Mouse (Mus musculus): ENCODE measurements around the gene Uggt2. TPM values are rescaled to one million over a fixed set of nuclear protein-coding genes. Genes with fewer than 3 reads are reported as not detected.

Gene Uggt2
- polyA plus RNA-seq, 1 experiment: 2.6 TPM

- H3ac ChIP-seq (ENCODE audit: control insufficient read depth, insufficient read length, low read depth): no peak overlapping the region
- no peaks in the 10 kb centered on the region for H3K79me3 ChIP-seq (ENCODE audit: low read depth)
- no peaks in the 10 kb centered on the region for H3K27me3 ChIP-seq (ENCODE audit: control insufficient read depth, insufficient read depth, insufficient read length)
- no peak overlapping the region for H3K4me3 ChIP-seq (ENCODE audit: insufficient read depth, poor library complexity, severe bottlenecking)
- no peaks in the 10 kb centered on the region for H3K79me2 ChIP-seq (ENCODE audit: control insufficient read depth, insufficient read depth)
- H3K36me3 ChIP-seq (ENCODE audit: control insufficient read depth, insufficient read depth): peaks cover 15% of the 10 kb centered on the region
- no peak for TF ChIP-seq USF1 (IDR thresholded peaks at IDR 0.05; ENCODE audit: low read depth)
- no peak for TF ChIP-seq MYOD1 (IDR thresholded peaks at IDR 0.05; ENCODE audit: control insufficient read depth, insufficient read length, low read depth)
- no peak for TF ChIP-seq CEBPB (IDR thresholded peaks at IDR 0.05; ENCODE audit: low read depth)
- TF ChIP-seq MYOG (IDR thresholded peaks at IDR 0.05; ENCODE audit: control insufficient read depth, extremely low read depth, insufficient read length): no peak
- TF ChIP-seq MAX (IDR thresholded peaks at IDR 0.05): no peak
- TF ChIP-seq CTCF (IDR thresholded peaks at IDR 0.05; ENCODE audit: control insufficient read depth, insufficient read depth, insufficient read length): no peak
These were observed 91.1 kb downstream of the Uggt2 start for GRCm38 (mm10) chr14:119008031-119008590.

- Histone ChIP-seq H3K27me3 (ENCODE audit: control insufficient read depth, insufficient read depth, insufficient read length) (no peaks in the 10 kb centered on the region), H3K4me3 (ENCODE audit: insufficient read depth, poor library complexity, severe bottlenecking) (no peak overlapping the region), H3ac (ENCODE audit: control insufficient read depth, insufficient read length, low read depth) (no peak overlapping the region), H3K79me3 (ENCODE audit: low read depth) (no peaks in the 10 kb centered on the region), H3K79me2 (ENCODE audit: control insufficient read depth, insufficient read depth) (no peaks in the 10 kb centered on the region), H3K36me3 (ENCODE audit: control insufficient read depth, insufficient read depth) (peaks cover 15% of the 10 kb centered on the region)
- no peak for TF ChIP-seq CTCF (IDR thresholded peaks at IDR 0.05; ENCODE audit: control insufficient read depth, insufficient read depth, insufficient read length)
- no peak for TF ChIP-seq MYOG (IDR thresholded peaks at IDR 0.05; ENCODE audit: control insufficient read depth, extremely low read depth, insufficient read length)
- TF ChIP-seq MYOD1 (IDR thresholded peaks at IDR 0.05; ENCODE audit: control insufficient read depth, insufficient read length, low read depth): no peak
- no peak for TF ChIP-seq FOSL1 (IDR thresholded peaks at IDR 0.05; ENCODE audit: insufficient read depth, low read length, poor library complexity, severe bottlenecking)
- TF ChIP-seq CEBPB (IDR thresholded peaks at IDR 0.05; ENCODE audit: low read depth): no peak
- no peak for TF ChIP-seq USF1 (IDR thresholded peaks at IDR 0.05; ENCODE audit: low read depth)
- no peak for TF ChIP-seq MAX (IDR thresholded peaks at IDR 0.05)
These were observed 91.9 kb downstream of the Uggt2 start for GRCm38 (mm10) chr14:119007103-119007951.

GRCm38 (mm10) chr14:119006441-119007102, 92.7 kb downstream of the Uggt2 start:
- no peaks in the 10 kb centered on the region for H3K27me3 ChIP-seq (ENCODE audit: control insufficient read depth, insufficient read depth, insufficient read length)
- H3K36me3 ChIP-seq (ENCODE audit: control insufficient read depth, insufficient read depth): peaks cover 15% of the 10 kb centered on the region
- TF ChIP-seq MYOG (IDR thresholded peaks at IDR 0.05; ENCODE audit: control insufficient read depth, extremely low read depth, insufficient read length) (no peak), USF1 (IDR thresholded peaks at IDR 0.05; ENCODE audit: low read depth) (no peak), MAX (IDR thresholded peaks at IDR 0.05) (no peak), CTCF (IDR thresholded peaks at IDR 0.05; ENCODE audit: control insufficient read depth, insufficient read depth, insufficient read length) (no peak), FOSL1 (IDR thresholded peaks at IDR 0.05; ENCODE audit: insufficient read depth, low read length, poor library complexity, severe bottlenecking) (no peak), CEBPB (IDR thresholded peaks at IDR 0.05; ENCODE audit: low read depth) (no peak), MYOD1 (IDR thresholded peaks at IDR 0.05; ENCODE audit: control insufficient read depth, insufficient read length, low read depth) (no peak)
- H3ac ChIP-seq (ENCODE audit: control insufficient read depth, insufficient read length, low read depth): no peak overlapping the region
- H3K79me2 ChIP-seq (ENCODE audit: control insufficient read depth, insufficient read depth): no peaks in the 10 kb centered on the region
- H3K4me3 ChIP-seq (ENCODE audit: insufficient read depth, poor library complexity, severe bottlenecking): no peak overlapping the region
- H3K79me3 ChIP-seq (ENCODE audit: low read depth): no peaks in the 10 kb centered on the region

GRCm38 (mm10) chr14:119005834-119006233, 93.4 kb downstream of the Uggt2 start:
- H3K27me3 ChIP-seq (ENCODE audit: control insufficient read depth, insufficient read depth, insufficient read length): no peaks in the 10 kb centered on the region
- no peak overlapping the region for H3ac ChIP-seq (ENCODE audit: control insufficient read depth, insufficient read length, low read depth)
- H3K79me2 ChIP-seq (ENCODE audit: control insufficient read depth, insufficient read depth): no peaks in the 10 kb centered on the region
- no peaks in the 10 kb centered on the region for H3K79me3 ChIP-seq (ENCODE audit: low read depth)
- H3K4me3 ChIP-seq (ENCODE audit: insufficient read depth, poor library complexity, severe bottlenecking): no peak overlapping the region
- peaks cover 15% of the 10 kb centered on the region for H3K36me3 ChIP-seq (ENCODE audit: control insufficient read depth, insufficient read depth)
- no peak for TF ChIP-seq CEBPB (IDR thresholded peaks at IDR 0.05; ENCODE audit: low read depth)

GRCm38 (mm10) chr14:119003320-119003719, 95.9 kb downstream of the Uggt2 start:
- no peak overlapping the region for H3ac ChIP-seq (ENCODE audit: control insufficient read depth, insufficient read length, low read depth)
- no peak overlapping the region for H3K4me3 ChIP-seq (ENCODE audit: insufficient read depth, poor library complexity, severe bottlenecking)
- H3K79me2 ChIP-seq (ENCODE audit: control insufficient read depth, insufficient read depth): no peaks in the 10 kb centered on the region
- no peaks in the 10 kb centered on the region for H3K27me3 ChIP-seq (ENCODE audit: control insufficient read depth, insufficient read depth, insufficient read length)
- H3K79me3 ChIP-seq (ENCODE audit: low read depth): no peaks in the 10 kb centered on the region
- peaks cover 8% of the 10 kb centered on the region for H3K36me3 ChIP-seq (ENCODE audit: control insufficient read depth, insufficient read depth)
- TF ChIP-seq FOSL1 (IDR thresholded peaks at IDR 0.05; ENCODE audit: insufficient read depth, low read length, poor library complexity, severe bottlenecking): no peak
- no peak for TF ChIP-seq MAX (IDR thresholded peaks at IDR 0.05)
- TF ChIP-seq USF1 (IDR thresholded peaks at IDR 0.05; ENCODE audit: low read depth): no peak
- no peak for TF ChIP-seq MYOG (IDR thresholded peaks at IDR 0.05; ENCODE audit: control insufficient read depth, extremely low read depth, insufficient read length)
- TF ChIP-seq MYOD1 (IDR thresholded peaks at IDR 0.05; ENCODE audit: control insufficient read depth, insufficient read length, low read depth): no peak
- TF ChIP-seq CEBPB (IDR thresholded peaks at IDR 0.05; ENCODE audit: low read depth): no peak
- no peak for TF ChIP-seq CTCF (IDR thresholded peaks at IDR 0.05; ENCODE audit: control insufficient read depth, insufficient read depth, insufficient read length)
